Mouse (Mus musculus) embryonic facial prominence, embryonic 11.5 days (tissue): ENCODE measurements around the gene Gm10135. TPM values are rescaled to one million over a fixed set of nuclear protein-coding genes. Genes with fewer than 3 reads are reported as not detected.
"Not testable (repeated sequence)": the region's sequence is repeated elsewhere in the genome, so short reads cannot be mapped to it uniquely, and the experiment has no call there.

Source experiments
- ATAC-seq: fragments of 200-750 bp; cut with Nextera tagmentation; replicated peaks from 2 replicates; pipeline ENCODE4 v1.8.0; 2017; ENCODE audit warnings: low read depth; ENCODE audit not compliant: insufficient number of reproducible peaks, low FRiP score, low TSS enrichment
- DNase-seq: peaks from one replicate; pipeline ENCODE4 v3.0.0-alpha.2; 2015; ENCODE audit warnings: low spot score
- H3K27ac ChIP-seq: fragments of 300-500 bp; sonication (generic); replicated peaks from 2 replicates; pipeline ENCODE4 v1.5.1; 2014; ENCODE audit warnings: mild to moderate bottlenecking, low read depth, low read length, control low read depth
- H3K27me3 ChIP-seq: fragments of 300-500 bp; sonication (generic); 2 replicates; pipeline ENCODE4 v1.6.1; 2014; ENCODE audit warnings: mild to moderate bottlenecking, low read length, moderate library complexity, mixed read lengths; ENCODE audit not compliant: control insufficient read depth, insufficient read depth
- H3K36me3 ChIP-seq: fragments of 300-500 bp; sonication (generic); replicated peaks from 2 replicates; pipeline ENCODE4 v1.6.1; 2014; ENCODE audit warnings: low read depth, mild to moderate bottlenecking, low read length, moderate library complexity, mixed read lengths; ENCODE audit not compliant: control insufficient read depth, insufficient read depth
- H3K4me1 ChIP-seq: fragments of 300-500 bp; sonication (generic); 2 replicates; pipeline ENCODE4 v1.6.1; 2014; ENCODE audit warnings: low read length, mixed read lengths; ENCODE audit not compliant: control insufficient read depth, insufficient read depth
- H3K4me2 ChIP-seq: fragments of 300-500 bp; sonication (generic); 2 replicates; pipeline ENCODE4 v1.6.1; 2014; ENCODE audit warnings: low read depth, mild to moderate bottlenecking, control low read depth, low read length, moderate library complexity
- H3K4me3 ChIP-seq: fragments of 300-500 bp; sonication (generic); 2 replicates; pipeline ENCODE4 v1.5.1; 2014; ENCODE audit warnings: low read depth, low read length, control low read depth
- H3K9ac ChIP-seq: fragments of 300-500 bp; sonication (generic); replicated peaks from 2 replicates; pipeline ENCODE4 v1.6.1; 2014; ENCODE audit warnings: mild to moderate bottlenecking, control low read depth, low read length
- H3K9me3 ChIP-seq: fragments of 300-500 bp; sonication (generic); replicated peaks from 2 replicates; pipeline ENCODE4 v1.6.1; 2016; ENCODE audit warnings: mild to moderate bottlenecking, low read length, inconsistent platforms, mixed read lengths; ENCODE audit not compliant: control insufficient read depth
- WGBS: fragments of 180-500 bp; shearing (Covaris S2); extraction: QIAGEN DNeasy Blood & Tissue Kit; methylation state at CpG from one replicate; pipeline ENCODE4 v1.1.7; 2014; 5-methylcytosine and 5-hydroxymethylcytosine counted together
- polyA plus RNA-seq: library from polyadenylated mRNA; unstranded; fragments of >200 nt; fragmentation: Nextera tagmentation; extraction: Ambion mirVana; gene quantifications from 2 replicates; pipeline ENCODE4 v1.2.1, GENCODE M21; 2014

Gene Gm10135
- not detected in 2 replicates for polyA plus RNA-seq

- no peaks in the 10 kb centered on the region for H3K4me1 ChIP-seq
- ATAC-seq (no peak), DNase-seq (no peak)
- H3K27ac ChIP-seq = no peak within 1 kb of the TSS
- WGBS = 95% methylated on average over 7 of the region's 7 CpGs
- H3K9me3 ChIP-seq = no peaks in the 10 kb centered on the region
- no peak within 1 kb of the TSS for H3K9ac ChIP-seq
- H3K4me3 ChIP-seq = no peak within 1 kb of the TSS
- no peaks in the 10 kb centered on the region; the same call in 1 of the 2 replicates for H3K36me3 ChIP-seq
- H3K27me3 ChIP-seq = no peaks in the 10 kb centered on the region
- H3K4me2 ChIP-seq = no peak within 1 kb of the TSS
These were observed at the start of gene Gm10135 for GRCm38 (mm10) chr5:72974602-72975001. Gene Gm10135 (minus strand): TSS chr5:72974702.

- ATAC-seq (no peak), DNase-seq (no peak)
- Histone ChIP-seq H3K4me2 (no peak overlapping the region), H3K36me3 (no peaks in the 10 kb centered on the region), H3K4me1 (no peaks in the 10 kb centered on the region), H3K4me3 (no peak overlapping the region), H3K27ac (no peak overlapping the region), H3K27me3 (no peaks in the 10 kb centered on the region), H3K9ac (no peak overlapping the region), H3K9me3 (no peaks in the 10 kb centered on the region)
- 91% methylated on average over 13 of the region's 13 CpGs for WGBS
These were observed 49.3 kb upstream of the Gm10135 start for GRCm38 (mm10) chr5:73023801-73024200.

GRCm38 (mm10) chr5:73014745-73015144, 40.2 kb upstream of the Gm10135 start:
- Histone ChIP-seq H3K4me1 (no peaks in the 10 kb centered on the region), H3K27ac (no peak overlapping the region), H3K9me3 (no peaks in the 10 kb centered on the region), H3K27me3 (peaks cover 4% of the 10 kb centered on the region), H3K9ac (no peak overlapping the region), H3K4me2 (no peak overlapping the region), H3K4me3 (no peak overlapping the region), H3K36me3 (no peaks in the 10 kb centered on the region)
- WGBS = 44% methylated on average over 9 of the region's 9 CpGs
- DNase-seq = peak; percentile 35
- ATAC-seq = no peak

- not testable (repeated sequence) for H3K9me3 ChIP-seq, DNase-seq, H3K36me3 ChIP-seq, H3K4me1 ChIP-seq, H3K27me3 ChIP-seq, H3K27ac ChIP-seq, H3K9ac ChIP-seq
- Histone ChIP-seq H3K4me2 (peak overlapping the region; percentile 61), H3K4me3 (peak overlapping the region; percentile 30)
- WGBS = 1% methylated on average over 49 of the region's 65 CpGs
- ATAC-seq = peak; percentile 50; the same call in 1 of the 2 replicates
These were observed 39.2 kb upstream of the Gm10135 start for GRCm38 (mm10) chr5:73013611-73014287.

GRCm38 (mm10) chr5:73012884-73013610, 38.5 kb upstream of the Gm10135 start:
- WGBS = 21% methylated on average over 23 of the region's 27 CpGs
- H3K9me3 ChIP-seq, H3K4me1 ChIP-seq, H3K27me3 ChIP-seq, H3K4me2 ChIP-seq, H3K36me3 ChIP-seq, H3K9ac ChIP-seq, DNase-seq, H3K27ac ChIP-seq: not testable (repeated sequence)
- ATAC-seq = peak; percentile 63
- peak overlapping the region; percentile 30 for H3K4me3 ChIP-seq

- H3K27ac ChIP-seq, H3K4me2 ChIP-seq, H3K9me3 ChIP-seq, DNase-seq, H3K9ac ChIP-seq, ATAC-seq, H3K36me3 ChIP-seq, H3K4me3 ChIP-seq, H3K4me1 ChIP-seq: not testable (repeated sequence)
- H3K27me3 ChIP-seq = peaks cover 18% of the 10 kb centered on the region
- whole genome bisulfite sequencing = 88% methylated on average over 14 of the region's 16 CpGs
These were observed 37.3 kb upstream of the Gm10135 start for GRCm38 (mm10) chr5:73011806-73012205.

GRCm38 (mm10) chr5:73008230-73008629, 33.7 kb upstream of the Gm10135 start:
- not testable (repeated sequence) for H3K27ac ChIP-seq, H3K4me2 ChIP-seq, H3K4me1 ChIP-seq, H3K9me3 ChIP-seq, H3K4me3 ChIP-seq, DNase-seq, ATAC-seq, H3K9ac ChIP-seq, H3K36me3 ChIP-seq
- H3K27me3 ChIP-seq = peaks cover 16% of the 10 kb centered on the region
- 48% methylated on average over 8 of the region's 8 CpGs for WGBS

GRCm38 (mm10) chr5:73007582-73007959, 33.1 kb upstream of the Gm10135 start:
- Histone ChIP-seq H3K4me3 (no peak overlapping the region), H3K36me3 (no peaks in the 10 kb centered on the region), H3K27me3 (peaks cover 16% of the 10 kb centered on the region), H3K9ac (no peak overlapping the region), H3K9me3 (no peaks in the 10 kb centered on the region), H3K27ac (no peak overlapping the region), H3K4me2 (no peak overlapping the region; the same call in 1 of the 2 replicates), H3K4me1 (no peaks in the 10 kb centered on the region)
- no peak for DNase-seq
- 39% methylated on average over 5 of the region's 5 CpGs for WGBS
- no peak; the same call in 1 of the 2 replicates for ATAC-seq
